Mouse (Mus musculus): ENCODE data around the gene Tsc1. TPM values are rescaled to one million over a fixed set of nuclear protein-coding genes. Genes with fewer than 3 reads are reported as not detected.
A peak's percentile ranks its signal among the peaks of the same experiment; 100 is the strongest.

The Tsc1 gene
- polyA plus RNA-seq, 1 experiment from 2014 or later: 32.9 TPM

DNA sequence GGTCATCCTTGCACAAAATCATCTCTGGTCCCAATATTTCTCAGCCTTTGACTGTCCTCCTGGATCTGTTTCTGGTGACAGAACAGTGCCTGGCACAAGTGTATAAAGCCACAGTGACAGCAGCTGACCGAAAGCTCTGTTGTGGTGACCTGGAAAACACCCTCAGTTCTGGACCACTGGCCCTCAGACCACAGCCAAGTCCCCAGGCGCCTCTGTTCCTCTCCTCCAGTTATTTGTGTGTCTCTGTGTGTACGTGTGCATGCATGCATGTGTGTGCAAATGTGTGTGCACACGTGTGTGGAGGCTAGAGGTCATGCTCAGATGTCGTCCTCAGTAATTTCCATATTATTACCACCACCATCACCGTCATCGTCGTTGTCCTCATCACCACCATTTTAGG, 81.4 kb downstream of the Tsc1 start:
- no peaks in the 10 kb centered on the region for H3K36me3 ChIP-seq (ENCODE audit: control insufficient read depth, insufficient read depth, low read length)

DNA sequence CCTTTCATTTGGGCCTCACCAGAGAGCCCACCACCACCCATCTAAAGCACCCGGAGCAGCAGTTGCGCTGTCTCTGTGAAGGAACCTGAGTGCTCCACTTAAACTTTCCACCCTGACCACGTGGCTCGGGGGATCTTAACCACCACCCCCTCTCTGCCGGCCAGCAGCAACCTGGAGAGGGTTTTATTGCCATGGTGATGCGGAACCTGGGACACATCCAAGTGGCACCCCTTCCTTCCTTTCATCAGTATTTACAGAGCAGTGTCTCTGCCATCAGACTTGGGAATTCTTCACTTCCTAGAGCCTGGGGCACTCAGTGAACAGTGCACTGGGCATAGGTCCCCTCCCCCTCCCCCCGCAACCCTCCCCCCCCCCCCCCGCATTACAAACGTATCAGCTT, 82.9 kb downstream of the Tsc1 start:
- Histone ChIP-seq H3K27me3 (ENCODE audit: control insufficient read depth, insufficient read depth, low read length) (peaks cover 3% of the 10 kb centered on the region; the same call in 1 of the 2 replicates), H3K9me3 (ENCODE audit: control insufficient read depth, low read length) (no peaks in the 10 kb centered on the region), H3K27ac (replicated peaks; ENCODE audit: low read depth, low read length) (no peak overlapping the region), H3K4me2 (ENCODE audit: low read length) (no peak overlapping the region), H3K36me3 (ENCODE audit: control insufficient read depth, insufficient read depth, low read length) (no peaks in the 10 kb centered on the region), H3K9ac (replicated peaks; ENCODE audit: low read length) (no peak overlapping the region), H3K4me3 (replicated peaks; ENCODE audit: low read depth, low read length) (no peak overlapping the region), H3K4me1 (ENCODE audit: control insufficient read depth, insufficient read depth, low read length) (peaks cover 16% of the 10 kb centered on the region)
- WGBS: 66% methylated on average over 9 of the region's 9 CpGs
- peak; percentile 31 for DNase-seq
- no peak for ATAC-seq (ENCODE audit: low FRiP score, low TSS enrichment)

More for the DNA sequence above, 81.4 kb downstream of the Tsc1 start:
- DNase-seq (no peak), ATAC-seq (ENCODE audit: low FRiP score, low TSS enrichment) (no peak)
- H3K4me3 ChIP-seq (replicated peaks; ENCODE audit: low read depth, low read length): no peak overlapping the region
- peaks cover 7% of the 10 kb centered on the region for H3K4me1 ChIP-seq (ENCODE audit: control insufficient read depth, insufficient read depth, low read length)
- no peak overlapping the region for H3K27ac ChIP-seq (replicated peaks; ENCODE audit: low read depth, low read length)
- no peak overlapping the region for H3K9ac ChIP-seq (replicated peaks; ENCODE audit: low read length)
- no peak overlapping the region for H3K4me2 ChIP-seq (ENCODE audit: low read length)
- peaks cover 3% of the 10 kb centered on the region; the same call in 1 of the 2 replicates for H3K27me3 ChIP-seq (ENCODE audit: control insufficient read depth, insufficient read depth, low read length)
- WGBS: 88% methylated on average over 8 of the region's 8 CpGs
- no peaks in the 10 kb centered on the region for H3K9me3 ChIP-seq (ENCODE audit: control insufficient read depth, low read length)

DNA sequence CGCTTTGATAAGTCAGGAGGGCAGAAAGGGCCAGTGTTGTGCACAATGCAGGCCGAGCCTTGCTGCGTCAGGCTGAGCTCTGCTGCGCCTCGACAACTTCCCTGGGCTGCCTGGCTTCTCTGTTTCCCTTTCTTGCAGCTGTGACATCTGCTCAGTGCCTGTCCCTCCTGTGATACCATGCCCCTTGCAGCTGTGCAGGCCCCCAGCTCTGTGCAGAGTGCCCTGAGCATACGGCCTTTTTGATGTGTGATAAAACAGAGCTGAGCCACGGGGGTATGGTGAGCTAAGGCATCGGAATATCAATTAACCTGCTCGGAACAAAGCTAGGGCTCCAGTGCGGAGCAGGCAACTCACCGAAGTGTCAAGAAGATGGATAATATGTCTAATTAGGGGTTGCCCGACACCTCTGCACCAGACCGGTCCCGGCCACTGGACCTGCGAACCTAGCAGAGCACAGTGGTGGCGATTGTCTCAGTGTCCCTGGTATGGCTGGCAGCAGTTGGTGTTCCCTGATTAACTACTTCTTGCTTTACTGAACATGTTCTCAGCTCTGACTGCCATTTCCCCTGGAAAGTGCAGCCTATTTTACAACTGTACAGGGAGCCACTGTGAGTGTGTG, 86.9 kb downstream of the Tsc1 start:
- H3K4me2 ChIP-seq (ENCODE audit: low read length): no peak overlapping the region
- ATAC-seq (ENCODE audit: low FRiP score, low TSS enrichment): no peak
- 19% methylated on average over 16 of the region's 16 CpGs for WGBS
- H3K27me3 ChIP-seq (ENCODE audit: control insufficient read depth, insufficient read depth, low read length): peaks cover 3% of the 10 kb centered on the region; the same call in 1 of the 2 replicates
- peaks cover 16% of the 10 kb centered on the region for H3K4me1 ChIP-seq (ENCODE audit: control insufficient read depth, insufficient read depth, low read length)
- H3K9ac ChIP-seq (replicated peaks; ENCODE audit: low read length): peak overlapping the region; percentile 7; the same call in 1 of the 2 replicates
- no peak overlapping the region for H3K4me3 ChIP-seq (replicated peaks; ENCODE audit: low read depth, low read length)
- H3K36me3 ChIP-seq (ENCODE audit: control insufficient read depth, insufficient read depth, low read length): no peaks in the 10 kb centered on the region
- H3K27ac ChIP-seq (replicated peaks; ENCODE audit: low read depth, low read length): peak overlapping the region; percentile 73
- H3K9me3 ChIP-seq (ENCODE audit: control insufficient read depth, low read length): no peaks in the 10 kb centered on the region
- peak; percentile 57 for DNase-seq

DNA sequence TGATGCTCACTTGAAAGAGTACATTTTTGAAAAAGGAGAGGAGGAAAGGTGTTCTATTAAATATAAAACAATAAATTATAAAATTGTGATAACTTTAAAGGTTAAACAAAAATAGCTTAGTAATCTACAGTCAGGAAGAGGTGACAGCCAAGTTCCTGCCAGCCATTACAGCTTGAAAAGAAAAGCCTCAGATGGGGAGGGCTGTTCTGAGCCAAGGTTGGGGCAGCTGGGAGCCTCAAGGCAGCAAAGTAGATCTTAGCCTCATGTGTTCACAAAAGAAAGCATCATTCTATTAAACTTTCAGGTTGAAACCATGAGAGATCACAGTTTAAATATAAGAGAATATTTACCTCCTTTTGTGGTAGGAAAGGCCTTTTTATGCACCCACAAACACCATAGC, 89.6 kb downstream of the Tsc1 start:
- Histone ChIP-seq H3K27me3 (ENCODE audit: control insufficient read depth, insufficient read depth, low read length) (no peaks in the 10 kb centered on the region), H3K27ac (replicated peaks; ENCODE audit: low read depth, low read length) (no peak overlapping the region), H3K9ac (replicated peaks; ENCODE audit: low read length) (no peak overlapping the region), H3K4me2 (ENCODE audit: low read length) (no peak overlapping the region), H3K4me3 (replicated peaks; ENCODE audit: low read depth, low read length) (no peak overlapping the region), H3K4me1 (ENCODE audit: control insufficient read depth, insufficient read depth, low read length) (peaks cover 16% of the 10 kb centered on the region), H3K9me3 (ENCODE audit: control insufficient read depth, low read length) (no peaks in the 10 kb centered on the region), H3K36me3 (ENCODE audit: control insufficient read depth, insufficient read depth, low read length) (no peaks in the 10 kb centered on the region)
- DNase-seq (no peak), ATAC-seq (ENCODE audit: low FRiP score, low TSS enrichment) (no peak)

DNA sequence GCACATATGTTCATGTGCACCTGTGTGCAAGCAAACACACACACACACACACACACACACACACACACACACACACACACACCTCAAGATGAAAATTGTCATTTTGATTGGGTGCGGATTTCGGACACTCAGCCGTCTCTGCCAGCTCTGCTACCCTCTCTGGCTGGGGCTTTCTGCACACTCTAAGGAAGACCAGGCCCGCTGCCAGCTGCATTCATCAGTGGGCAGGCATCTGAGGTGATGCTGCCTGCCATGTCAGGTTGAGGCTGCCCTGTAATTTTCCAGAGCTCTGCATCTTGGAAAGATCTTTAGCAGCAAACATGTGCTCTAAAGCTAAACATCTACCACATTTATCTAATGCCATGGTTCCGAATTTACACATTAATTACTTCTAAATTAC, 96.1 kb downstream of the Tsc1 start:
- H3K4me2 ChIP-seq (ENCODE audit: low read length): no peak overlapping the region
- no peak overlapping the region for H3K4me3 ChIP-seq (replicated peaks; ENCODE audit: low read depth, low read length)
- H3K27ac ChIP-seq (replicated peaks; ENCODE audit: low read depth, low read length): 0 out of 2 replicates have a peak overlapping the region, but pooled peaks have one; percentile 20
- no peaks in the 10 kb centered on the region for H3K27me3 ChIP-seq (ENCODE audit: control insufficient read depth, insufficient read depth, low read length)
- whole genome bisulfite sequencing: 80% methylated on average over 5 of the region's 5 CpGs
- peak; percentile 53 for DNase-seq
- ATAC-seq (ENCODE audit: low FRiP score, low TSS enrichment): no peak
- no peaks in the 10 kb centered on the region for H3K9me3 ChIP-seq (ENCODE audit: control insufficient read depth, low read length)
- H3K4me1 ChIP-seq (ENCODE audit: control insufficient read depth, insufficient read depth, low read length): no peaks in the 10 kb centered on the region
- no peak overlapping the region for H3K9ac ChIP-seq (replicated peaks; ENCODE audit: low read length)
- H3K36me3 ChIP-seq (ENCODE audit: control insufficient read depth, insufficient read depth, low read length): no peaks in the 10 kb centered on the region

DNA sequence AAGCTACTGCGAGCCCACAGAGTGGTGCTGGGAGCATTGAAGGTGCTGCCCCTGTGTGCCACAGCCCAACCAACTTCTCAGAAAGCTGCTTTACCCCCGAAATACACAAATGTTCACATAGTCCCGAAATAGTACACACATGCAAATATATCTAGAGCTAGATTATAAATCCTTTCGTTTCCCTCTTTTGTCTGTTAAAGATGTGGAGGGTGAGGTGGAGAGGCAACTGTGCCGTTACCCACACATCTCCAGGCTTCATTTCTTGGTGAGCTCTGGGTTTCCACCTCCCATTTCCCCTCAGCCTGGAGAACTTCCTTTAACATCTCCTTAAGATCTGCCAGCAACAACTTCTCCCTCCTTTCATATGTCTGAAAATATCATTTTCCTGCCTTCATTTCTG, 99.1 kb downstream of the Tsc1 start:
- Histone ChIP-seq H3K4me1 (ENCODE audit: control insufficient read depth, insufficient read depth, low read length) (no peaks in the 10 kb centered on the region), H3K4me2 (ENCODE audit: low read length) (no peak overlapping the region), H3K36me3 (ENCODE audit: control insufficient read depth, insufficient read depth, low read length) (no peaks in the 10 kb centered on the region), H3K27me3 (ENCODE audit: control insufficient read depth, insufficient read depth, low read length) (no peaks in the 10 kb centered on the region), H3K4me3 (replicated peaks; ENCODE audit: low read depth, low read length) (no peak overlapping the region), H3K27ac (replicated peaks; ENCODE audit: low read depth, low read length) (no peak overlapping the region), H3K9ac (replicated peaks; ENCODE audit: low read length) (no peak overlapping the region), H3K9me3 (ENCODE audit: control insufficient read depth, low read length) (no peaks in the 10 kb centered on the region)
- 84% methylated on average over 5 of the region's 5 CpGs for WGBS
- no peak for DNase-seq
- ATAC-seq (ENCODE audit: low FRiP score, low TSS enrichment): no peak

Small RNA genes lying within 50 kb of the gene (microRNA-seq; reads per million reads assigned to microRNA genes)
- gene Gm22824: not detected
- 1.3 reads per million for gene Mir3088

Other genes with a start within 250 kb of the Tsc1 start
- 12.5 and 15.5 TPM in 2 replicates for gene Ppp1r26, start 194.4 kb upstream of the Tsc1 start, polyA plus RNA-seq (2014; fragmentation: Nextera tagmentation; extraction: Ambion mirVana)
- 1.4 and 2.6 TPM in 2 replicates for gene 1700007K13Rik, start 174.9 kb upstream of the Tsc1 start, polyA plus RNA-seq (2014; fragmentation: Nextera tagmentation; extraction: Ambion mirVana)
- gene Mrps2, start 173.2 kb upstream of the Tsc1 start, polyA plus RNA-seq (2014; fragmentation: Nextera tagmentation; extraction: Ambion mirVana): 47.0 and 51.2 TPM in 2 replicates
- gene Gbgt1, start 144.3 kb upstream of the Tsc1 start, polyA plus RNA-seq (2014; fragmentation: Nextera tagmentation; extraction: Ambion mirVana): 1.3 TPM in 1 of 2 replicates, not detected in the other
- gene Gm10134, start 135.1 kb upstream of the Tsc1 start, polyA plus RNA-seq (2014; fragmentation: Nextera tagmentation; extraction: Ambion mirVana): 1.8 TPM in 1 of 2 replicates, not detected in the other
- gene Ralgds, start 128.1 kb upstream of the Tsc1 start, polyA plus RNA-seq (2014; fragmentation: Nextera tagmentation; extraction: Ambion mirVana): 97.9 and 101 TPM in 2 replicates
- not detected in 2 replicates for gene Cel, start 77.8 kb upstream of the Tsc1 start, polyA plus RNA-seq (2014; fragmentation: Nextera tagmentation; extraction: Ambion mirVana)
- 30.5 and 31.0 TPM in 2 replicates for gene Gtf3c5, start 57.5 kb upstream of the Tsc1 start, polyA plus RNA-seq (2014; fragmentation: Nextera tagmentation; extraction: Ambion mirVana)
- gene Gfi1b, start 19.2 kb upstream of the Tsc1 start, polyA plus RNA-seq (2014; fragmentation: Nextera tagmentation; extraction: Ambion mirVana): 0.12 TPM in 1 of 2 replicates, not detected in the other
- gene Spaca9, start 58.5 kb downstream of the Tsc1 start, polyA plus RNA-seq (2014; fragmentation: Nextera tagmentation; extraction: Ambion mirVana): 1.1 and 1.6 TPM in 2 replicates
- 3.0 and 4.3 TPM in 2 replicates for gene Ak8, start 58.9 kb downstream of the Tsc1 start, polyA plus RNA-seq (2014; fragmentation: Nextera tagmentation; extraction: Ambion mirVana)
- gene Gtf3c4, start 199.1 kb downstream of the Tsc1 start, polyA plus RNA-seq (2014; fragmentation: Nextera tagmentation; extraction: Ambion mirVana): 32.0 and 38.5 TPM in 2 replicates
- gene Ddx31, start 199.2 kb downstream of the Tsc1 start, polyA plus RNA-seq (2014; fragmentation: Nextera tagmentation; extraction: Ambion mirVana): 11.8 and 14.4 TPM in 2 replicates

Data from midbrain, embryonic 14.5 days (tissue).